Mouse (Mus musculus) gonadal fat pad, adult 2 months (tissue): ENCODE measurements around the gene Tmem176a. TPM values are rescaled to one million over a fixed set of nuclear protein-coding genes. Genes with fewer than 3 reads are reported as not detected.
"Not testable (repeated sequence)": the region's sequence is repeated elsewhere in the genome, so short reads cannot be mapped to it uniquely, and the experiment has no call there.

Experiments used
- DNase-seq: peaks from one replicate; pipeline ENCODE4 v3.0.0-alpha.2; 2012; ENCODE audit warnings: low read depth
- polyA plus RNA-seq: library from polyadenylated mRNA; depleted of rRNA; stranded (reverse); fragments of >200 nt; gene quantifications from 2 replicates; pipeline ENCODE4 v1.2.3, GENCODE M21; 2012

Gene Tmem176a
- polyA plus RNA-seq, 1 experiment = 109 TPM

DNA sequence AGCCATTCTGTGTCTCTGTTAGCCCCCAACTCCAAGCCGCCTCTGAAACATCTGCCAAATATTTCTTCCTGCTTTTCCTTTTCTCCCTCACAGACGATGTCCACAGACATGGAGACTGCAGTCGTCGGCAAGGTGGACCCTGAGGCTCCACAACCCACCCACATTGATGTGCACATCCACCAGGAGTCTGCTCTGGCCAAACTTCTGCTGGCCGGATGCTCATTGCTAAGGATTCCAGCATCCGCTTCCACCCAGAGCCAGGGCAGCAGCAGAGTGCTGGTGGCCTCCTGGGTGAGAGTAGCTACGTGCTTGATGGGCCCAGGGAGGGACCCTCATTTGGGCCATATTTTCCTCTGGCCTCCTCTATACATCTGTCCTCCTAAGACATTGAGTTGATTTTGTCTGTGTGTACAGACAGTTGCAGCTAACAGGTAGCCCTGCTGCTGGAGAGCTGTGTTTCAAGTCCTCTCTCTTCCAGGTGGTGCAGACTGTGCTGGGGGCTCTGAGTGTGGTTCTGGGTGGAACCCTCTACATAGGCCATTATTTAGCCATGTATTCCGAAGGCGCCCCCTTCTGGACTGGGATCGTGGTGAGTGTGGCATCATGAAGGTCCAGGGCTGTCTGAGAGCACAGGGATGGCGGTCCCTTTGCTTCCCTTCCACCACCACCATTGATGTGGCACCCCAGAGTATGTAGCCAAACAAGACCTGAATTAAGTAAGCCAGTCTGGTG, 1.6 kb downstream of the Tmem176a start:
- DNase-seq = no peak

DNA sequence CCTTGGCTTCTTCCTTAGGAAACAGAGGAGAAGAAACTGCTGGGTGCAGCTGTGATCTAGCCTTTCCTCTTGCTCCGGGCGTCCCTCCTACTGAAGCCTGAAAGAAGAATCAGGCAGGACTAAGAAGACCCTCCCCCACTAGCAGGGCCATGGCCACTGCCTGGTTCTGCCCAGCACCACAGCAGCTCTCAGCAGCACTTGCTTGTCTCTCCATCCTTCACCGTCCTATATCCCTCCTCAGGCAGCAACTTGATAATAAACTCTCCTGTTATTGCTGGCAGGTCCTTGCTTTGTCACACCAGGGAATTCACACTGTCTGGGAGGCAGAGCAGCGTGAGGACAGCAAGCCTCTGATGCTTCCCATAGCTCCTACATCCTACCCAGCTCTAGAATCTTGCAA, 4.4 kb downstream of the Tmem176a start:
- DNase-seq = no peak

DNA sequence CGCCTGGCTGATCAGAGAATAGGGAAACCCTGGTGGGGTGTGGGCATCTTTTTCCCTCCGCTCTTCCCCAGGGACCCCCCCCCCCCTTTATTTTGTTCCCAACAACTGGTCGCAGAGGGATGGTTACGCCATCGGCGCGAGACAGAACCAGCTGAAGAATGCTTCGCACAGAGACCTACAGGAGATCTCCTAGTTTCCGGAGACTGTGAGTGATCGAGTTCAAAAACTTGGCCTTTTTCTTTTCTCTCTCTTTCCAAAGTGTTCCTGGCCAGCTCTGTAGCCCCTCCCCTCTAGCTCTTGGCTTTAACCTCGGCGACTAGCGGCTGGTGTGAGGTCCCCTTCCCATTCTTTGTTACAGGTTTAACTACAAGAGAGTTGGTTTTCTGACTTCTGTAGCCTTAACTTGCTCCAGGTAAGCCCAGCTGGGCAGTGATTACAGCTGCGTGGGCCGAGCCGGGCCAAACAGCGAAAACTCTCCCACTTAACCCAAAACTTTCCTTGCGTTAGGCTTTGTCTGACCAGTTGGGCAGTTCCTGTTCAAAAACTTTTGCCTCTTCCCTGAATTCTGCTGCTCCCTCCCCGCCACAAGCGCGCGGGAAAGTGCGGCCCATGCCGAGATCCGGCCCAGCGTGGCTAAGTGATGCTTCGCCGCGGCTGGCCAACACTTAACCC, 11.2 kb downstream of the Tmem176a start:
- no peak for DNase-seq

DNA sequence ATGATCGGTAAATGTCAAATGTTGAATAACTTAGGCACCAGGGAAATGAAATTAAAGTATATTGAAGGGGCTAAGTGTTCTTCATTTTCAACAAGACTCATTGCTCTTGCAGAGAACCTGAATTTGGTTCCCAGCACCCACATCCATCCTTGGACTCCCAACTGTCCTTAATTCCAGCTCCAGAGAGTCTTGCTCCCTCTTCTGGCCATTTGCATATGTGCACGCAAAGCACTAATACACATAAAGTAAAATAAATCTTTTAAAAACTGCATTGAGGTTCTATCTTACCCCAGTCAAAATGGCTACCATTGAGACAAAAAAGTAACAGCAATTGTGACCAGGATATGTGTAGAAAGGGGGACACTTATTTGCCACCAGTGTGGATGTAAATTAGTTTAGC, 13.4 kb downstream of the Tmem176a start:
- no peak for DNase-seq

DNA sequence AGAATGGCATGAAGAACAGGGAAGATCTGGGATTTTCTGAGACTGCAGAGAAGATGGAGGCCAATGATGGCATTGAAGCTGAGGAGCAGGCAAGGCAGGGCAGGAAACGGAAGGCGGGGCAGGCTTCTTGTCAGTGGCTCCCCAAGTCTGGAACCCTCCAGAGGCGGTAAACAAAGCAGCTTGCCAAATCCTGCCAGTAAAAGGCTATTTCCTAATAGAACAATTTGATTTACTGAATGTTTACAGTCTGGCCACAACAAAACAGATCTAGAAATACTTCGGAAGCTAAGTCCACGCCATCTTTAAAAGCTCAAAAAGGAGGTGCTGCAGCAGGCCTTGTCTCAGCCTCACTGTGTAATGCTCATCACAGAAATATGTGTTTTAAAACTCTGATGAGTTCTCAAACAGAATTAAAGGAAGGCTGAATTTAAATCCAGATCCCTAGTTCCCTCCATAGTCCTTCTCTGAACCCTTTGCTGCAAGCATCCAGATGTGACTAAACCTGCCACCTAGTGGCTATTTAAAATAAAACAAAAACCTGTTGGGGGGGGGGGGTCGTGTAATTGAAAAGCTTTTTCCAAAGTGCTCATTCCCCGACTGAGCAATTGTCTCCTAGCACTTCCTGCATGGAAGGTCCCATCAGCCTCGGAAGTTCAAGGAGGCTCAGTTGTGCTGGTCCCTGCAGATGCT, 17.0 kb downstream of the Tmem176a start:
- DNase-seq = no peak

DNA sequence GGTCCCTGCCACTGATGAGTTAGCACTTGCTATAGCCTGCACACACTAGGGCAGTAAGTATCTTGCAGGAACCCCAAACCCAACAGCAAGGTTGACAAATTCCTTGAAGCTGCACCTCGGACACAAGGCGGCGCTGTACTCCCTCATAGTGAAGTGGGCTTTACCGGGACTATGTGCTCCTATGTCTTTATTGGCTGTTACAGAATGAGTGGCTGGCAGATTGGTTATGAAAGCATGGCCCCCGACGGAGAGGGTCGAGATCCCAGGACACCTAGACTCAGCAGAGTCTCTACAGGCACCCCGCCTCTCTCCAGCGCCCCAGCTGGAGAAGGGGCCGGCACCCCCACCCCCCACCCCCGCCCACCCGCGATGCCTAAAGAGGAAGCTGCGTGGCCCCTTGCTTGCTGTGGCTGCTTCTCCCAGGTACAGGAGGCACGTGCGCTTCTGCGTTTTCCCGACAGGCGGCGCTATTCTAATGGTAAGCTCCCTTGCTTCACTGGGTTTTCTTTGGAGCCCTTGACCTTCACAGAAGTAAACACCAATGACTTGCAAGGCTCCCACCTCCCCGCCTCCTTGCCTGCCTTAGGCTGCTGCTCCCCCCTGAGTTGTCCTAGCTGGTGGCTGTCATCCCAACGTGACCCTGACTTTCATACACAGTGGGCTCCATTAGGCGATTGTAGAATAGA, 19.6 kb downstream of the Tmem176a start:
- no peak for DNase-seq

DNA sequence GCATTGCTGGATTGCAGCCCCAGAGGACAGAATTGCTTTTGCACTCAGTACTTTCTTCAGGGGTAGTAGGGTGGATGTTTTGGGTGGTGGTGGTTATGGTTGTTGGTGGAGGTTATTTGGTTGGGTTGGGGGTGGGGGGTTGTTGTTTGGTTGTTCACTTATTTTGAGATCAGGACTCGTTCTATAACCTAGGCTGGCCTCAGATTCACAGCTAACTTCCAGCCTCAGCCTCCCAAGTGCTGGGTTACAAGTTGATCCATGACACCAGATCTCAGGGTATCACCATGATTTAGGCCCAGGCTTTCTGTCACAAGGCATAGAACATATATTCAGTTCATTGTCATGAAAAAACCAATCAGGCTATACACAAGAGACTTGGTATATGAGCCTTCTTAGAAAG, 20.1 kb downstream of the Tmem176a start:
- no peak for DNase-seq

DNA sequence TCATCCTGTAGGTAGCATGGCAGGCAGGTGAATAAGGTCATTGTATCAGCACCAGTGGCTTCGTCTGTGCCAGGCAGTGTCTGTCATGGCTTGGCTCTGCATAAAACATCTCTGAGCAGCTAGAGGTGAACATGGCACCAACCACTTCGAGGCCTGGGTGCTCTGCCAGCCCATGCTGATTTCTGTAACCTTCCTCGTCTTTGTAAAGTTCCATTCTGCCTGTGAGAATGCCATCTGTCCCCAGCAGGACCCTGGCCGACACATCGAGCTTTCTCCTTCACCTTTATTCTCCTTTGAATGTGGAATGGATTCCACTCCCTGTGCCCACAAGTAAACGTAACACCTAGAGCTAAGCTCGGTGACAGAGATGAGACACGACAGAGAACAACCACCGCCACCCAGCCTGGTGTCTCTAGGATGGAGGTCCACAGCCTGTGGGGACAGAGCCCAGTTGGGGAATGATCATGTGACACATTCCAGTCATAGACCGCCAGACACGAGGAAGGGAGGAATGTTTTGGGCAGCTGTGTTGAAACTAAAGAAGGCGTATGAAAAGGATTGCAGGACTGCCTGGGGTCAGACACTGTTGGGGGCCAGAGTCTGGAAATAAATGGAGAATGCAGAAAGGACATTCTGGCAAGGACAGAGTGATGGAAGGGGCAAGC, 21.0 kb downstream of the Tmem176a start:
- DNase-seq = no peak

DNA sequence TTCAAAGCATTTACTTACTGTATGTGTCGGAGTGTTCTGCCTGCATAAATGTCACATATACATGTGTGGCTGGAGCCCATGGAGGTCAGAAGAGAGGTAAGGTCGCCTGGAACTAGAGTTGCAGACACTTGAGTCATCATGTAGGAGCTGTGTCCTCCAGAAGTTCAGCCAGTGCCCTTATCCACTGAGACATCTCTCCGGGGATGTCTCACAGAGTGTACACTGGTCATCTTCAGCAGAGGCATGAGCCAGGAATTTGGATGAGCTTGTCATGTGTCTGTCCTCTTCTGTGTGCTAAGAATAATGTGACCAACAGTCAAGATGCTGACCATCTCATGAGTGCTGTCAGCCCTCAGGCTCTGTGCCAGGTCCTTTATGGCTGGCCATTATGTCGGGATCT, 22.1 kb downstream of the Tmem176a start:
- DNase-seq = no peak

DNA sequence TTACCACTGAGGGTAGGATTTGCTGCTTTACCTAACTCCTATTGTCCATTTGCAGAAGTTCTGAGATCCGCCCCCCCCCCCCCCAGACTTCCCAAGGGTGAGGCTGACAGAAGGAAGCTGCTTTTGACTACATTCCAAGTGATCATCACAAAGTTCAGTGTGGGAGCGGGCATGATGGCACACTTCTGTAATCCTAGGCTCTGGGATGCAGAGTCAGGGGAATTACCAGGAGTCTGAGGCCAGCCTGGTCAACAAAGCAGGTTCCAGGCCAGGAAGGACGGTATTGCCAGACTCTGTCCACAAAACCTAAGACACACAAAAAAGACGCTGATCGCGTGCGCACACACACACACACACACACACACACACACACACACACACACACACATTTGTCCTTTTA, 22.8 kb downstream of the Tmem176a start:
- DNase-seq = no peak

DNA sequence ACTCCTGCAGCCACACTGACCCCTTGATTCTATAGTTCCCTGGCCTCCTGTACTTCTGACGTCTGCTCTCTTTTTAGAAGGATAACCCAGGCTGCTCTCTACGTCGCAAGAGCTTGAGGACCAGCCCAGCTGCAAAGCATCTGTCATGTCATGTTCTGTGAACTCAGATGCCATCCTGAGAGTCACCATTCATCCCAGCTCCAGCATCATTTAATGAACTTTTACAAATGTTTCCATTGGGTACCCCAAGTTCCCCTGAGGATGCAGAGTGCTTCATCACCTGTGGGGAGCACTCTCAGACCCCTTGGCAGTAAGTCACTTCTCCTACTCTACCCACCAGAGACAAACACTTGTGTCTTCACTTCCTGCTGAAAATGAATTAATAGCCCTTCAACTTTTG, 23.5 kb downstream of the Tmem176a start:
- DNase-seq = no peak

DNA sequence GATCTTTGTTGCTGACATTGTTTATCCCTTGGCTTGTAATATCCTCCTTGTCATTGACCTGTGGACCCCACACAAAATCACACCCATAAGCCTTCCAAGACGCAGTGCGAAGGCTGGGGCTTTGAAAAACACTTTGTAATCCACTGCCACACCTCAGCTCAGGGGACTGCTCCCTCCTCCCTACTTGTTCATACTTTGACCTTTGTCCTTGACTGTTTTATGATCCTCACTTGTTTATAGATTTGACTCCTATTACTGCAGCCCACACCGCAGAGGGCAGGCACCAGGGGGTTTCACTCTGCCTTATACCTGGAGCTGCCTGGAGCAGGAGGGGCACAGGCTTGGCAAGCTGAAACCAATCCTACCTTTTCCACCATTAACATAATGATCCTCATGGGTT, 24.0 kb downstream of the Tmem176a start:
- DNase-seq = no peak

DNA sequence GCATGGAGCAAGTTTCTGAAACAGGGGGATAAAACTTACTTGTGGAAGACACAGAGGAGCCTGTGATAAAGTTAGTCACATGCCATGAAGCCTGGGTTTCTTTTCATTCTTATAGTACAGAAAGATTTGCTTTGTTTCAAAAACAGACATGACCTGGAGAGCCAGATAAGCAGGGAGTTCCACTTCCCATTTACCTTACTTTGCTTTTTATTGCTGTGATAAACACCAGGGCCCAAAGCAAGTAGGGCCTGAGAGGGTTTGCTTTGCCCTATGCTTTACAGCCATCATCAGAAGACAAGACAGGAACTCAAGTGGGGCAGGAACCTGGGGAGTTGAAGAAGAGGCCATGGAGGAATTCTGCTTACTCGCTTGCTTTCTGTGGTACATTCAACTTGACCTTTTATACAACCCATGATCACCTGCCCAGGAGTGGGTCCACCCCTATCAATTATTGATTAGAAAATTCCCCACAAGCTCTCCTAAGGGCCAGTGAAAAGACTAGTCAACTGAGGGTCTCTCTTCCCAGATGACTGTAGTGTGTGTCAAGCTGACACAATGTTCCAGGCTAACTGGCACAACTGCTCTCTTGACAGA, 24.5 kb downstream of the Tmem176a start:
- no peak for DNase-seq

DNA sequence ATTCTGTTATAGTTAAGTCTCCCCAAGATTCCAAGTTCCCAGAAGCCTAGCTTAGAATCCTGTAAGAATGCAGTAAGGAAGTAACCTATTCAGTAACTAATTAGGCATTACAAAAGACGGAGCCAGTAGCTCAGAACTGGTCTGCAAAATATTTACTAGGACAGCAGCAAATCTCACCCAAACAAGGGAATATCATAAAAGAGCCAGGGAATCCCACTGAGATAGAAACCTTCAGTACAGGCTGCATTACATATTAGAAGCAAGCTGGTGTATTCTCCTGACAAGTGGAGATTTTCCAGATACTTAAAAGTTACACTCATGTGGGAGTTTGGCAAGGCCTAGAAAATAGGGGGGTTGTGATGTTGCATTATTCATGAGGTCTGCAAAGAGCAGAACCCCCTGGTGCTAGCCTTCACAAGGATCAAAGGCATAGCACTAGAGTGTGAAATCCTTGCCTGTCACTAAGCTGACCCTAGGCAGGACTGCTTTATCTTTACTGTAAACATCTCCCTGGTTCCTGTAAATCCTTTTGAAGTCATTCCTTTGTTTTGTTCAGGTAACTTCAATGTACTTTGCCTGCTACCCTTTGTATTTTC, 25.7 kb downstream of the Tmem176a start:
- DNase-seq = not testable (repeated sequence)

DNA sequence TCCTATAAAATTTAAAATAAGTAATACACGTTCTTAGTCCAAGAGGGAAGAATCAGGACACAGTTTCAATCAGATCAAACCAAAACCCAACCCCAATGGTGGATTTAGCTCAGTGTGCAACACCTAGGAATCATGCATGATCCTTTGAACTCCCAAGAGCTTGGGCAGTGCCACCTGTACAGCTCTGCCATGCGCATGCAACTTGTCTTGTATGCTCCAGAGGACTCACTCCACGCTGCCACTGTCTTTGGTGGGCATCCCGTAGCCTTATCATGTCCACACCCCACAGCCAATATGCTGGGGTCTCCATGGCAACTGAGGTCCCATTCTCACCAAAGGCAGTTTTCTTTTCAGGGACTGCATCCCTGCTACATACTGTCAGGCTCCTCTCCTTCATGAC, 26.4 kb downstream of the Tmem176a start:
- DNase-seq = no peak

DNA sequence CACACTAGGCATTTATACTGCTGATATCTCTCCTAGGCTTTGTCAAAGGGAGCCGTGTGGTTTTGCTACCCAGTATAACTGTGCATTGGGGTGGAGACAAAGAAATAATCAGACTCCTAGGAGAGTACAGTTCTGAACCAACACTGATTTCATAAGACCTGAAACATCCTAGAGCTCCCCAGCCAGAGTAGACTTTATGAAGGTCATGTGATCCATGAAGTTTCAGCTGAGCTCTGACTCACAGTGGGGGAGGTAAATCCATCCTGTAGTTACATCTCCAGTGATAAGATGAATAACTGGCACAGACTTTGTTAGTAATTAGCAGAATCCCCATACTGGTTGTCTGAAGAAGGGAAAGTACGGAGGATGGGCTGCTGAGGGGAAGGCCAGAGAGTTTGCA, 29.1 kb downstream of the Tmem176a start:
- DNase-seq = no peak

DNA sequence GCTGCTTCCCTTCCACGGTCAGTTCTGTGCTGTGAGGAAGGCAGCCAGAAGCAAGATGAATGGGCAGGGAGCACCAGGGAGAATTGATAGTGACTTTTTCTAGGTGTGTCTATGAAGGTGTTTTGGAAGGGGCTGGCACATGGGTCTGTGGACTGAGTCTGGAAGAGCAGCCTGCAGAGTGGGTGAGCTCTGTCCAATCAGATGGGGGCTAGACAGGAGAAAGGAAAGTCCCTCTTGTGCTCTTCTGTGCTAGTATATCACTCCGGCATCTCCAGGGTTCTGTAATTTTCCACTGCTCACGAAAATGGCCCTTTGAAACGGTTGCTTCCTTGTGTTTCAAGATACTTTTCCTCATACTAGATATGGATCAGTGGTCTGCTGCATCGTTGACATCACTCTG, 31.9 kb downstream of the Tmem176a start, which contains the start of gene Aoc1:
TSS of gene Aoc1 (plus strand) at position 301 of the 400 bp plus-strand sequence.
- no peak for DNase-seq

DNA sequence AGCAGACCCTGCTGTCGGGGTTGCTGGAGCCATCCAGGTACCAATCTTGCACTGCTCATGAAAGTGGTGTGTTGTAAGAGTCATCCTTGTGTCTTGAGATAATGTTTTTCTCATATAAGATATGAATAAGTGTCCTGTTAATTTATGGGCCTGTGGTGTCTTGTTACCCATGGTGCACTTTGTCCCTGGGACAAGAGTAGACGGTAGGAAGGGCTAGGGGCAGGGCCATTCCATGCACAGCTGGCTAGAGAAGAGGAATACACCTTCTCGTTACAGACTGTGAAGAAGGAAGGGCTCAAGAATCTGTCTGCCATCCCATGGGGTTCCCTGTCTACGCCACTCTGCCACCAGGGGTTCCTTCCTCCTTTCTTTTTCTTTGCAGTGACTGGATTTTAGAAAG, 33.9 kb downstream of the Tmem176a start:
- no peak for DNase-seq

DNA sequence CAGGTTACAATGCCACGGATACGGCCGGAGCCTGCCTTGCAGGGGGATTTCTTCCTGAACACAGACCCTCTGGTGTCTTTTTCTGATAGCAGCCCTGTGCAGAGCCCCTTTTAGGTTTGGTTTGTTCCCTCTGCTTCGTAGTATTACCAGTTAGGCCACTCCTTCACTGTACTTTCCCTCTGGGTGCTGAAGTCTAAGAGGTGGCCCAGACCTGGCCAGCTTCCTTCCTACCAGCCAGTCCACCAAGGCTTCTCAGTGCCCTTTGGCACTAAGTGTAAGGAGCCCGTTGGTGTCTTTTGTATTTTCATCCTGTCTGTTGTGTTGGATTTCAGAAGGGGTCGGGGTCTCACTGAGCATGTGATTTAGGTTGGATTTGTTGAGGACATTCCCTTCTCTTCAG, 34.8 kb downstream of the Tmem176a start:
- no peak for DNase-seq

DNA sequence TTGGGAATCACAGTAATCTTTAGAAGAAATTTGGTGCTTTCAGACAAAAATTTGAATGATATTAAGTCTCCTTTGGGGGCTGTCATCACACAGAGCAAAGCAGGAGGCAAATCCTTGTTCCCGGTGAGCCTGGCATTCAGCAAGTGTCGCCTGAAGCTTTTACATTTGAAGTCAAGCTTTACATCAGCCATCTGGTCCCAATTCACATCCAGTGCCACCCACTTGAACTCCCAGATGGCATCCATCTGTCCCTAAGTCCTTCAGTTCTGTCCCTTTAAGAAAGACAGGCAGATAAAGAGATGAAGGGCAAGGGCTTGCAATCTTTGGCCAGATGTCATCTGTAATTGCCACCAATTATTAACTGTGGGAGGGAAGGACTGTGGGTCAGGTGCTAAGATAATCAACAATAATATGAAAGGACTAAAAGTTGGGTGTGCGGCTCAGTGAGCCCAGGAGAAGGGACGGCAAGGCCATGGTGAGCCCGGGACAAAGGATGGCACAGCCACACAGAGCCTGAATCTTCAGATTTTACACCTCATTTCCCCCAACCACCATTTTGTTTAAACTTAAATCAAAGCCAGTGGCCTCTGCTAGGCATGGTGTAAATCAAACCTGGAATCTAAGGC, 35.9 kb downstream of the Tmem176a start:
- no peak for DNase-seq

DNA sequence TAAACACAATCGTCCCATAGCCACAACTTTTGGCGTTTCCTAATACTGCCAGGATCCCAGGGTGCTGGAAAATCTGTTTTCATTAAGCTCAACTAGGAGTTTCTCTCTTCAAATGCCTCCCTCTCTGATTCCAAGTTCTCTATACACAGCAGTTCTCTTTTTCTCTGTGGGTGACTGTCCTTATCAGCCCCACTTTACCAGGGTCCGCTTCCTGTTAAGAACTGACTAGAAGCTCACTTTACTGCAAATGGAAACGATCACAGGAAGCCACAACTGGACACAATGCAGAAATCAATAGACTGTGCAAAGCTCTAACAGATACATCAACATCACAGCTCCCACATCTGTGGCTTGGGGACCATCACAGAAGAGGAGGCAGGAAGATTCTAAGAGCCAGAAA, 53.5 kb downstream of the Tmem176a start:
- no peak for DNase-seq
